Mouse (Mus musculus): Measurements from ENCODE around the gene Lhx8. TPM values are rescaled to one million over a fixed set of nuclear protein-coding genes. Genes with fewer than 3 reads are reported as not detected.

The Lhx8 gene
- polyA plus RNA-seq, 1 experiment from 2014 or later, result 0.26 TPM

DNA sequence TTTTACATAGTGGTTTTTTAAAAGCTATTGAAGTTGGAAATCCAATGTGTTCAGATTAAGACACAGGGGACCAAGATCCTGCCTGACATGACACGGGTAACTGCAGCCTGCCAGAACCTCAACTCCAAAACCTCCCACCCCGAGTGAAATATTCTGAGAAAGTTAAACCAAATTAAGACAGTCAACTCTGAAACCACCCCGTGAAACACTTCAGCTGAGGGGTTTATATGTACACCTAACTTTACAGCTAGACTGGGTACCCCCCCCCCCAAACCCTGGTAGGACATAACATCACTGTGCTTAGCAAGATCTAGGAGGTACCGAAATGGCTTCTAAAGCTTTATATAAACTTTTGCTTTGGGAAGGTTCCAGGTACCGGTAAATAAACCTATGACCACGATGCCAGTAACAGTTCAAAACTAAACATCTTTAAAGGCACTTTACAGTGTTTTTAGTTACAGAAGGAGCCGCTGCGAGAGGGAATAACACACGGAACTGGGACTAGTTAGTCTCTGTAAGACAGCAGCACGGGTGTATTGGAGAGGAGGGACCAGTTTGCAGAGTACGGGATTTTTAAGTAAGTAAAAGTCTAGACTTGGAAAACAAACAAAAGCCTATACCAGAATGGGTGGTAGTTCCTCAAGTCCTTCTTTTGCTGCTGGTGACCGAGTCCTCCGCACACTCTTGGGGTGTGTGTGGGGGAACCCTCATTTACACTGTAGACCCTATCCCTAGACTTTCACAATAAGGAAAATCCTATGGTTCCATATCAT is 3.2 kb downstream of the Lhx8 start:
- DNase-seq (ENCODE audit: low spot score), result no peak

DNA sequence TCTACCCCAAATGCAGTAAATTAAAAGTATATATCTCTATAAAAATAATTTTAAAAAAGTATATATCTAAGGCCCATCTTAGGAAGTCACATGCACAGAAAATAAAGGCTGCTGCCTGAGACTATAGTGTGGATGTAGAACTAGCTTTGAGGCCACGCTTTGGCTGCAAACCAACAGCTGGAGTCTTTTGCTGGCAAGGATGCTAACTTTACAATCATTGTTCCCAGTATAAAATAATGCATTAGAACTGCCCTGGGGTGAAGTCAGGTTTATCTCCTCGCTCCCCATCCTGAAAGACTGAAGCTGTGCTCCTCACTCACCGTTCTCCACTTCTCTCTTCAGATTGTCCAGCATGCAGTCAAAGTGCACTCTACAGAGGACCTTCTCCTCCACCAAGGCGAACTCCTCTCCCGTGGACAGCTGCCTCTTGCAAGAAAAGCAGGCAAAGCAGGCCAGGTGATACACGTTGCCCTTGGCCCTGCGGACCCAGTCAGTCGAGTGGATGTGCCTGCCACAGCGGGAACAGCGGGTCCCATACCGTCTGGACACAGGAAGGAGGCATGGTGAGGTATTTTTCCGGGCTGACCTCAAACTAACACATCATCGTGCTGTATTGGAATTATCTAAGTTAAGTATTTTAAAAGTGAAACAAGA is 8.4 kb downstream of the Lhx8 start:
- no peak for DNase-seq (ENCODE audit: low spot score)

DNA sequence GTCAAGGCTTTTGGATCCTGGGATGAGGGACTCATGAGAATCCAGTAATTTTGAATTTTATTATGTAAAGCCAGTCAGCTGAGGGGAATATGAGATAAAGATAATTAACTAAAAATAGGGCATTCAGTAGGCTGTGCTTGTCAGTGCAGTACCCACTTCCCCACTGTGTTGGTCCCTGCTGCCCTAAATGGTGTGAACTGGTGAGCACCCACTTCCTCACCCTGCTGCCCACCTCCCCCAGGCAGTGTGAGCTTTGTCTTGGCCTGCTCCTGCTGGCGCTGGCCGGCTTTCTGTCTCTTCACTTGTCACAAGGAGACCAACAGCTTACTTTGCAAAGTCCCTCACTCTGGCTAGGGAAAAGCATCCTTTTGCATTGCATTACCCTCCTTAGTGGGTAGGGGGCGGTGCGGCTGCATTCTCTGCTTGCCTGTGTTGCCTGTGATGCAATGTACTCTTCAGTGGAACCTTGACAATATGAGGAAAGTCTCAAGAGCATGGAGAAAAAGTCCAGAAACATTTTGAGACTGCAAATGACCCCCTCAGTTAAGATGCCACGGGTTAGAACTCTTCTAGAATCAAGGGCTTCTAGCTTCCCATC is 12.7 kb downstream of the Lhx8 start:
- no peak for DNase-seq (ENCODE audit: low spot score)

DNA sequence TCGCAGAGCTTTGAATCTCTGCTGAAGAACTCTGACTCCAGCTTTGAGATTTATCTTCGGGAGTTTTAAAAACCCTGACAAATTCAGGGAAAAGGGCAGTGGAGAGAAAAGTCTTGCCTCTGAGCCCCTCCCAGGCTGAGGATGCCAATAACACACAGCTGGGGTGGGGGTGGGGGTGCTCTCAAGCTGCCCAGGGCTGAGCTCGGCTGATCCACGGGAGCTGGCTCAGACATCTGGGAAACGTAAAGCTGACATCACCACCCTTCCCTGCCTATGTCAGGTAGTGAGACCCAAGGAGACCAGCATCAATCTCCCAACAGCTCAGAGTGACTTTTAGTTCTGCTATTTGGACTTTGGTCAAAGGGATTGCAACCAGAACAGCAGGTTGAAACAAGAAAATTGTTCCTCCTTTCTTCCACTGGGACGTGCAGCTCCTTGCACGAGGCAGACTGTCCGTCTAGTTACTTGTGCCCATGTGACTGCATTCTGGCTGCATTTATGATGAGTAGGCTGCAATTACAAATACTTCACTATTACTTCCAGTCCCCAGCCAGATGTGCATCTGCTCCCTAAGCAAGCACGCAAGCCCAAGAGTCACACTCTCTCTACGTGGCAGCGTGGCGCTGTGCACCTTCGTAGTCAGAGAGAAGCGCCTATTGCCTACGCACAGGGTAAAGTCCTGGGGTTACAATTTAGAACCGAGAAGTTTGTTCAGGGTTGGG is 25.1 kb downstream of the Lhx8 start:
- DNase-seq (ENCODE audit: low spot score), result no peak

DNA sequence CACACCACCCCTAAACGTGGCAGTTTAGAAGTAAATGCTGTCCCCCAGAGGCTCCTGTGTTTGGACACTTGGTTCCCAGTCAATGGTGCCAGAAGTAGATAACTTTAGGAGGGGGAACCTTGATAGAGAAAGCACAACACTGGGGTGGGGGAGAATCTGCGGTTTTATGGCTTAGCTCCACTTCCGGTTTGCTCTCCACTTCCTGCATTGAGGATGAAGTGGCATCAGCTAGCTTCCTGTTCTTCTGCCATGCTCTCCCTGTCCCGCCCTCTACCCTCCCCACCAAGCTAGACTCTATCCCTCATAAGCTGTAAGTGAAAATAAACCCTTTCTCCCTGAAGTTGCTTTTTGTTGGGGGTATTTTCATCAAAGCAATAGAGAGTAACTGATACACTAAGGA is 29.4 kb downstream of the Lhx8 start:
- DNase-seq (ENCODE audit: low spot score), result peak; percentile 36

DNA sequence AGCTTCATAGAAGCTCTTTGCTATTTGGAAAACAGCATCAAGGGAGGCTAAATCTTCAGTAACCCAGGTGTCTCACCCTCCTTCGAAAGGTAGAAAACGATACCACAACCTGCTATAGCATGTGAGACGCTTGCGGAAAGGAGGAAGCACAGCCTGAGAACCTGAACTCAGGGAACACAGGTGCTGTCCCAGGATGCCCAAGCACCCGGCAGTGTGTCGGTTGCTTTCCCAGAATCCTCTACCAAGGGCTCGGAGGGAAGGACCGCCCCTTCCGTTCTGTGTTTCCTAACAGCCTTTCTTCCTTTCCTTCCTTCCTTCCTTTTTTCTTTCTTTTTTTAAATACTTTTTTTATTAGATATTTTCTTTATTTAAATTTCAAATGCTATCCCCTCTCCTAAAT is 30.5 kb downstream of the Lhx8 start:
- no peak for DNase-seq (ENCODE audit: low spot score)

DNA sequence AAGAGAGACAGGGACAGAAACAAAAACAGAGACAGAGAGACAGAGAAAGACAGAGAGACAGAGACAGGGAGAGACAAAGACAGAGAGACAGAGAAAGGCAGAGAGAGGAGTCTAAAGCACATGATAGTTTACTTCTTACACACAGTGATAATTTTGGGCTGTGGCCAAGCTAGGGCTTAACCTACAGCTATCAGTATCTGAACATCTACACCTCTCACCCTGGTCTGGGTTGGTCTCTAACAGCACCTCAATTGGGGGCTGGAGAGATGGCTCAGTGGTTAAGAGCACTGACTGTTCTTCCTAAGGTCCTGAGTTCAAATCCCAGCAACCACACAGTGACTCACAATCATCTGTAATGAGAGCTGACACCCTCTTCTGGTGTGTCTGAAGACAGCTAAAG is 32.0 kb downstream of the Lhx8 start:
- no peak for DNase-seq (ENCODE audit: low spot score)

DNA sequence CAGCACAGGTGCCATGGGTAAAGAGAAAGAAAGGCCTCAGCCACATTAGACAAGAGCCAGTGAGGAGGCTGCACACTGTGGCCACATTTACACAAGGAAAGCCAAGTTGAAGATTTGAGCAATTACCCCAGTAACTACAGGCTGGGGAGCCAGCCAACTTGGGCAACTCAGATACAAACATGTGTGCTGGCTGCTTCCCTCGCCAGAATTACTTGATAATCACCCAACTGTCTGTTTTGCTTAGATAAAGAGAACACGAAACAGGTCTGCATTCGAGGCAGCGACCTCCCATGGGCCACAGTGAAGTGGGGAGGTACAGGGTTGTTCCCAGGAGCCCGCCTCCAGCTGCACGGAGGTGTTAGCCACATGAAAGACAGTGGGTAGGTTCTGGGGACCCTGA is 33.0 kb downstream of the Lhx8 start:
- DNase-seq (ENCODE audit: low spot score), result peak; percentile 43

DNA sequence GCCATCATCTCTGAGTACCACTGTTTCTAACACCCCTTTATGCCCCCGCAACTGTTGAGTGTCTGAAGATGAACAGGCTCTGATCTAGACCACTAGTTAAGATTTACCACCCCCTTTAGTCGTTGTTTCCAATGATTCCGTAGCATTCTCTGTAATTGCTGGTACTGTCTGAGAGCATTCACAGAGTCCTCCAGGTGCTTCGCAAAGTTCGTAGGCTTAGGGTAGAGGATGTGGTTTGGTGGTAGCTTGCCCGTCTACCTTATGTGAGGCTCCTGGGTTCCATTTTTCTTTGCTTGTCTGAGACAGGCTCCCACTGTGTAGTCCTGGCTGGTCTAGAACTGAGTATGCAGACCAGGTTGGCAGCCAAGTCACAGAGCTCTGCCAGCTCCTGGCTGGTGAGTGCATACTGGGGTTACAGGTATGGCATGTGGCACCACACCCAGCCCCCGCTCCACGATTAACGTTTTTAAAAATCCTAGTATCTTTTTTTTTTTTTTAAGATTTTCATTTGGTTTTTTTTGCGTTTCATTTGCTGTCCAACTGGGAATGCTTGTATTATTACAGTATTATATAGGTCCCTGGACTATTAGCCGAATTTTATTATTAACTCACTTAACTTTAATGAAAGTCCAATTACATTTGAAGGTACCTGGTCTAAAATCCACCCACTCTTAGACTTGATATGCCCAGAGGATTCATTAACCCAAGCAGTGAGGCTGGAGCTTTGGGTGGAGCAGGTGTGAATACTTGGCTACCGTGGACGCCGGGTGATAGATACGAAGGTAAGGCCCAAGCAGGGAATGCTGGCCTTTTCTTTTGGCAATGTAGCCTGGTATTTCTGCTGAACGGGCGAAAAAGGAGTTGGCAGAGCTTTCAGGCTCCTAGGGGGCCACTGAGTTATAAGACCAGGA is 35.3 kb downstream of the Lhx8 start:
- peak; percentile 71 for DNase-seq (ENCODE audit: low spot score)

DNA sequence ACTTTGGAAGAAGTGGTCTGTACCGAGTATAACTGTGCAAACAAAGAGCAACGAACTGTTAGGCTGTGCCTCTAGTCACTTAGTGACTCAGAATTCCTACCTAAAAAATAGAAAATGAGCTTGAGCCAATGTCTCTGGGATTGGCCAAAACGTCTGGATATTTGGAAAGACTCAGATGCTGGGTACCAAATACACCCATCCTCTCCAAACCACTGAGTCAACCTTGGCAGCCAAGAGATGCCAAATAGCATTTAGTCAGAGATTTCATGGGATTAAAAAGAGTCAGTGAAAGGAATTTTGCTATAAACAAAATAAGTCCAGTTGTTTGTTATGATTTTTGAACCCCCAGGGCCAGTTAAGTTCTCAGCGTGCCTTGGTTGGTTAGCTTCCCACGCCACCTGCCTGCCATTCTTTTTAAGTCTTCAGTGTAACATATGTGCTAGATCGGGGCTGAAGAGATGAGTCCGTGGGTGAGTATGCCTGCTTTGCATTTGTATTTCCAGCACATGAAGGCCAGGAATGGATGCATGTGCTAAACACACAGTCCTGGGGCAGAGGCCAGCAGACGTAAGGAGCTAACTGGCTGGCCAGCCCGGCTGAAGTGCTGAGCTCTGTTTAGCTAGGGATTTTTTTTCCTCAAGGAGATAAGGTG is 36.5 kb downstream of the Lhx8 start:
- no peak for DNase-seq (ENCODE audit: low spot score)

DNA sequence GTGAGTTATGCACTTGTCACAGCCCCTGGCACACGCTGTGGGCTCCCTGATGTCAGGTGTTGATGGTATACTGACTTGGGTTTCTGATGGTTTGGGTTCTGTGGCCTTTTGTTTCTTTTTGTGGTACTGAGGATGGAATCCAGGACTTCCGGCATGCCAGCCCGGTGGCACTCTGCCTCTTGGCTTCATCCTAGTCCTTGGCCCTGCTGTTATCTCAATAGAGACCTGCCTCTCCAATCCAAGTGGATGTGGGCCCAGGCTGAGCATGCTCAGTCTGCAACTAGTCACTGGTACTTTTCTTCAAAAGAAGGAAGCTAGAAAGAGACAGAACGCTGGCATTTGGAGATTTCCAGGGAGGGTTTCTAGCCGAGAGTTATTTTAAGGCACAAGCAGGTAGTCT is 38.3 kb downstream of the Lhx8 start:
- no peak for DNase-seq (ENCODE audit: low spot score)

DNA sequence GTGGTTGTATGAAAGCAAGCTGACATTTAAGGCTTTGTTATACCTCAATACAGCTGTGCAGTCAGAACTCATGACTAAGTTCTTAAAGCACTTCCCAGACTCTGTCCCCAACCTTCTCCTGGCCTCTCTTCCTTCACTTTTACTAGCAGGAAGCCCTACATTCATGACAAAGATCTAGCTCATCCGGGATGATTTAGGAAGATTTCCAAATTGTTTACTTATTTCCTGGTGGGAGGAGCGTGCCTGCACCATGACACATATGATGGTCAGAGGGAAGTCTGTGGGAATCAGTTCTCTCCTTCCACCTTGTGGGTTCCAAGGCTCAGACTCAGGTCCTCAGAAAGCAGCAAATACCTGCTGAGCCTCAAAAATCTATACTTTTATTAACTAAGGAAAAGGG is 40.1 kb downstream of the Lhx8 start:
- DNase-seq (ENCODE audit: low spot score), result no peak

DNA sequence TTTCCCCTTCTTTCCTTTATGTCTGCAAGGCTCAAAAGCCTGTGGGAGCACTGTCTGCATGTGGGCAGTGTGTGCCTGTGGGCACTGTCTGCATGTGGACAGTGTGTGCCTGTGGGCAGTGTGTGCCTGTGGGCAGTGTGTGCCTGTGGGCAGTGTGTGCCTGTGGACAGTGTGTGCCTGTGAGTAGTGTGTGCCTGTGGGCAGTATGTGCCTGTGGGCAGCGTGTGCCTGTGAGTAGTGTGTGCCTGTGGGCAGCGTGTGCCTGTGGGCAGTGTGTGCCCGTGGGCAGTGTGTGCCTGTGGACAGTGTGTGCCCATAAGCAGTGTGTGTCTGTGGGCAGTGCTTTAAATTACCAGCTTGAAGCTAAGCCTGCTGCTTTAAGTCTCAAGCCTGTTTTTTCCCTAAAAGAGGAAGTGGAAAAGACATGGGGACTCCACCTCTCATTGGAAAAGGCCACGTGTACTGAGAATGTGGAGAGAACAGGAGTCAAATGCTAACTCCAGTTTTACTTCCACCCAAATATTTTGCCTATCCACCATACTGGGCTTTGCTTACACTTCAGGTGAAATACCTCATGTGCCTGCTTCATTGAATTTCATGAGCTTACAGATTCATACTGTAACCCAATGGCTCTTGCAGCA is 41.9 kb downstream of the Lhx8 start:
- DNase-seq (ENCODE audit: low spot score), result no peak

DNA sequence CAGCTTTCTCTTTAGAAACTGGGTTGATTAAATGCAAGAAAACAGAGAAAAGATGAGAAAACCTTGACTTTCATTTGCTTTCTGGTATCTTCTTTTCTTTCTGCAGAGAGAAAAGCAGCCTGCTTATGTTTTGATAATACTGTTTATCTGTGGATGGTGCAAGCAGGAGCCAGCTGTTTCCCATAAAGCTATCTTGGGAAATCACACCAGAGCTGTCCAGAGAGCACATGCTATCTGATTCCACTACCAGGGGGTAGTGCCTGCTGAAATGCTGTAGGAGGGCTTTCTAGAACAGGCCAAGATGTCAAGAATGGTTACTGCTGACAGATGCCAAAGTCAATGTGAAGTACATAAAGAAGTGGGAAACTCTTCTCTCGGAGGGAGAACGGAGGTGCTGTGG is 43.2 kb downstream of the Lhx8 start:
- no peak for DNase-seq (ENCODE audit: low spot score)

DNA sequence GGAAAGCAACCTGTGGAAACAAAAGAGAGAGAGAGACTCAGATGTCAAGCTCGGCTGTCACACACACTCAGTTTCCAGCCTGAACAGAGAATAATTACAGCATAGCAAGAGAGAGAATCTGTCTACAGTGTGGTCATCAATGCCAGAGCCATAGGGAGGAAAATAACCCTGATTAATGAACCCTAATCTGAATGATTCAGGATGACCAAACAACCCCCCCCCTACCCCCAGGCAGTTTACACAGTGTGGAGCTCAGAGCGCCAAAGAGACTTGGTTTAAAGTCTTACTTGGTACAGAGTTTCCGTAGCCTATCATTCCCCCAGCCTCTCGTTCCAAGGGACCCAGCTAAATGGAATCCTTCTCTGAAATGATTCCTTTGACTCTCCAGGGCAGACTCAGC is 45.1 kb downstream of the Lhx8 start:
- DNase-seq (ENCODE audit: low spot score), result no peak

DNA sequence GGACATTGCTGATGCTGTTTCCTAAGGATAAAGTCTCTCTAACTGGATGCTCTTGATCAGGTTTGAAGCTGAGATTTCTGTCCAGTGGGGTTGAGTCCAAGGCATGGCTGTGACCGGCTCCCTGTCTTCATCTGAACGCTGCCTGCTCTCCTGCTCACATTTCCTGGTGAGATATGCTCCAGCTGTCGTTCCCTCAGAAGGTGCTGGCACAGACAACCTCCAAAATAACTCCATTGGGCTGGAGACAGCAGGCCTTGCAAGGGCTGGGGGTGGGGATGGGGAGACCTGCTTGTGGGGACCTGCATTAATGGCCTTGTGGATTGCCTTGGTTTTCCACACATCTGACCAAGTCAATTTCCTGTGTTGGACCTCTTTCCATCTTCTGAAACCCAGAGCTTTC is 46.2 kb downstream of the Lhx8 start:
- no peak for DNase-seq (ENCODE audit: low spot score)

DNA sequence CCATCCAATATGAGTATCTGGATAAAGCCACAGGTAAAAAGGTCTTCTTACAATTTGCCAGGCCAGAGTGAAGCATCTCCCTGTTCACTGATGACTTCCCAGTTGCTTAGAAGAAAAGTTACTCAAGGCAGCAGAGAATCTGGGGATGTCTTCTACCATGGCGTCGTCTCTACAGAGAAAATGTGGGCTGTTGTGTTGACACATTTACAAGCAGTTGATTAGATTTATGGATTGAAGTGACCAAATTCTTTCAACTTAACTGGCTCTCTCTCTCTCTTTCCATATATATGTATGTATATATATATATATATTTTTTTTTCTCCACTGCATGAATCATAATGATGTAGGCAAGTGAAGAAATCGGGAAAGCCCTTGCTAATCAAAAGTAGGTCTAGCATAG is 55.8 kb downstream of the Lhx8 start:
- no peak for DNase-seq (ENCODE audit: low spot score)

DNA sequence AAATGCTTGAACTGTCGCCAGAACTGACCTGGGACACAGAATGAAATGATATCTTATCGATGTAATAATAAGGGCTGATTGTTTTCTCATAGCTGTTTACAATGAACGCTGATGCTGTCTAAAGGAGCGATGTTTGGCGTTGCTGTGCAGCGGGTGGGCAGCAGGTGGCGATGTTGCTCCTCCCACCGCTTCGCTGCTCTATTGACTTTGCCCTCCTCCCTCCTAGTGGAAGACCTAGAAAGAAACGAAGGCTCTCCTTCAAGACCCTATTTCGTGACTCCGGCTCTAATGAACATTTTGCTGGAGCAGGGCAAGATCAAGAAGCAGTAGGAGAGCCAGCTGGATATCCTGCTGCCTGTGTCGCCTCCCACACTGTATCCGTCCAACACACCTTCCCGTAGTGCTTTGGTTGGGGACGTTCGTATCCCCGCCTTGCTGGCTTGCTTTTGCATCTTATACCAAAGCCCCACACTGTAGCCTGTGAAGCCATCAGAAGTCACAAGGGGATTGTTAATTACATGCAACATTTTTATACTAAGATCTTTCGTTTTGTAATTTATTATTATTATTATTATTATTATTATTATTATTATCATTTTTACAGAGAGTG is 60.6 kb downstream of the Lhx8 start:
- peak; percentile 71 for DNase-seq (ENCODE audit: low spot score)

DNA sequence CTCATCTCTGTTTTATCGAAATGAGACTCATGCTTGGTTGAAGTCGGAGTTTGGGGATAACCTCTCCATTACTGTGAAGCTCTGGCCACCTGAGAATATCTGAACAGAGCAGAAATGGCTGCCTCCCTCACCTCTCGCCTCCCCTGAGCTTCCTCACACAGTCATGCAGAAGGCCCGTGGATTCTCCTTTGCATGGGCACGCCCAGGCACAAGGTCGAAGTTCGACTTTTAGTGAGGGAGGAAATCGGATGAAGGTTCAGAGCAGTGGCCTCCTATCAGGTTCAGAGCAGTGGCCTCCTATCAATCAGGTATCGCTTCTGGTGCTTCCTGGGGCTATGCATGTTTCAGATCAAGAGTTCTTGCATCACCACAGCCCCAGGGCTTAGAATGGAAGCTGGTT is 62.1 kb downstream of the Lhx8 start:
- DNase-seq (ENCODE audit: low spot score), result no peak

DNA sequence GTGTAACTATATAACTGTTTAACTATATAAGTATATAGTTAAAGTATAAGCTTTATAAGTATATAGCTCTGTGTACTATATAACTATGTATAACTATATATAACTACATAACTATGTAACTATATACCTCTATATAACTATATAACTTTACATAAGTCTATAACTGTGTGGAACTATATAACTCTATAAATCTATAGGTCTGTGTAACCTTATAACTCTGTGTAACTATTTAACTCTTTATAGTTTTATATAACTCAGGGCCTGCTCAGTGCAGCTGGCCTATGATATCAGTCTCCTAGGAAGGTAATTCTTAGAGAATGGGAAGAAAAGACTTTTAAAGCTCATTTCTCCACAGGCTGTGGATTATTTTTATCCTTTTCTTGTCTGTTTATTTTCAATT is 73.1 kb downstream of the Lhx8 start:
- no peak for DNase-seq (ENCODE audit: low spot score)
